Mouse (Mus musculus): ENCODE data around the gene AC161166.1. TPM values are rescaled to one million over a fixed set of nuclear protein-coding genes. Genes with fewer than 3 reads are reported as not detected.

AC161166.1 gene
- polyA plus RNA-seq, 1 experiment = not detected

DNA sequence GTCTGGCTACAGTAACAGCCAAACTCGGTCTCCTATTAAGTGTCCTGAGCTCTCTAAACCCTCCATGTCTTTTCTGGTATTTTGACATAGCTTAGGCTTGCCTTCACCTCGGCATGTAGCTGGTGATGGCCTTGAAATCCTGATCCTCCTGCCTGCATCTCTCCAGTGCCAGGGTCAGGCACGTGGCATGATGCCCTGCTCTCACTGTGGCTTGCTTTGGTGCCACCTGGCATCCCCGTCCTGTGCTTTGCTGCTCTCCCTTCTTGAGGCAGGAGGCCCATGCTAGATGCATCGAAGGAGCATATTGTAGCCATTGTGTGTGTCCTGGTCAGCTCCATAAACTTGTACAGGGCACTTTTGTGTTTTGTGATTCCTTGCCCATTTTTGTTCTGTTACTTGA is 25.3 kb upstream of the AC161166.1 start:
- TF ChIP-seq CTCF (IDR thresholded peaks at IDR 0.05; ENCODE audit: borderline replicate concordance, extremely low read depth, insufficient read depth, insufficient read length) (no peak), POLR2A (IDR thresholded peaks at IDR 0.05; ENCODE audit: borderline replicate concordance, extremely low read depth, insufficient read depth, insufficient read length, poor library complexity, severe bottlenecking) (no peak)
- DNase-seq (ENCODE audit: low read depth) = no peak

DNA sequence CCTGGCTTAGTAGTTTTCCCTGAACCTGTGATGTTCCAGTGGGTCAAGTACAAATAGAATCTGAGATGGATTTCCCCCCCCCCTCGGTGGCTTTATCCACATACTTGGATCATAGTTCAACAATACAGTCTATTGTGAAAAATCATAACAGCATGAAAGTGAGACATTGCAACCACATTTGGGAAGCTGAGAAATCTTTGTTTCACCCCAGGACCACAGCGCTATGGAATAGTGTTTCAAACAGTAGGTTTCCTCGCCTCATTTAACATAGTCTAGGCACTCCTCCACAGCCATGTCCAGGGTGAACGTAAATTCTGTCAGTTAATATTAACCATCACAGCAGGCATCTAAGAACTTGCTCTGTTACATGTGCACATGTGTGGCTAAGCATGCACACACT is 24.8 kb upstream of the AC161166.1 start:
- no peak for DNase-seq (ENCODE audit: low read depth)
- no peak for TF ChIP-seq CTCF (IDR thresholded peaks at IDR 0.05; ENCODE audit: borderline replicate concordance, extremely low read depth, insufficient read depth, insufficient read length)
- TF ChIP-seq POLR2A (IDR thresholded peaks at IDR 0.05; ENCODE audit: borderline replicate concordance, extremely low read depth, insufficient read depth, insufficient read length, poor library complexity, severe bottlenecking) = no peak

DNA sequence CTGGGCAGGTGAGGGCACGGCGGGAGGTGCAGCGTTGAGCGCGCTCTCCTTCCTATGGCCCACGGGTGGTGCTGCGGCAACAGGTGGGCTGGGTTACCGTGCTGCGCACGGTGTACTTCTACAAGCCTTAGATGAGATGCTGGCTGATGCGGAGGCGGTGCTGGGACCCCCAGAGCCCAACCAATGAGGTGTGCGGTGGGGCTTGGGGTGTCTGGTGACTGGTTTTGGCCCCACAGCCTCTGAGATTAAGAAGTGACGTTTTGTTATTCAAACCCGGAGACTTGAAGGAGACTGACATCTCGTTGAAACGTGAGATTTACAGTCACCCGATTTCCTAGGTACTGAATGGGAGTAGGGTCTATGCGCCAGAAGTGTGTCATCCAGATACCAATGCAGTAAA is 22.0 kb upstream of the AC161166.1 start:
- no peak for TF ChIP-seq CTCF (IDR thresholded peaks at IDR 0.05; ENCODE audit: borderline replicate concordance, extremely low read depth, insufficient read depth, insufficient read length)
- no peak for TF ChIP-seq POLR2A (IDR thresholded peaks at IDR 0.05; ENCODE audit: borderline replicate concordance, extremely low read depth, insufficient read depth, insufficient read length, poor library complexity, severe bottlenecking)
- no peak for DNase-seq (ENCODE audit: low read depth)

DNA sequence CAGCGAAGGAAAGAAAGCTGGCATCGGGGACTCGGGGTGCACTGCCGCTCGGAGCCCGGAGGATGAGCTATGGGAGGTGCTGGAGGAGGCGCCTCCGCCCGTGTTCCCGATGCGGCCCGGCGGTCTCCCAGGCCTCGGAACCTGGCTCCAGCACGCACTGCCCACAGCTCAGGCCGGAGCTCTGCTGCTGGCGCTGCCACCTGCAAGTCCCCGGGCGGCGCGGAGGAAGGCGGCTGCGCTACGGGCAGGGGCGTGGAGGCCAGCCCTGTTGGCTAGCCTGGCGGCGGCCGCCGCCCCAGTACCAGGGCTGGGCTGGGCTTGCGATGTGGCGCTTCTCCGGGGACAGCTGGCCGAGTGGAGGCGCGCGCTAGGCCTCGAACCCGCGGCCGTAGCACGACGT is 21.6 kb upstream of the AC161166.1 start:
- TF ChIP-seq CTCF (IDR thresholded peaks at IDR 0.05; ENCODE audit: borderline replicate concordance, extremely low read depth, insufficient read depth, insufficient read length) (no peak), POLR2A (IDR thresholded peaks at IDR 0.05; ENCODE audit: borderline replicate concordance, extremely low read depth, insufficient read depth, insufficient read length, poor library complexity, severe bottlenecking) (no peak)
- DNase-seq (ENCODE audit: low read depth) = no peak

DNA sequence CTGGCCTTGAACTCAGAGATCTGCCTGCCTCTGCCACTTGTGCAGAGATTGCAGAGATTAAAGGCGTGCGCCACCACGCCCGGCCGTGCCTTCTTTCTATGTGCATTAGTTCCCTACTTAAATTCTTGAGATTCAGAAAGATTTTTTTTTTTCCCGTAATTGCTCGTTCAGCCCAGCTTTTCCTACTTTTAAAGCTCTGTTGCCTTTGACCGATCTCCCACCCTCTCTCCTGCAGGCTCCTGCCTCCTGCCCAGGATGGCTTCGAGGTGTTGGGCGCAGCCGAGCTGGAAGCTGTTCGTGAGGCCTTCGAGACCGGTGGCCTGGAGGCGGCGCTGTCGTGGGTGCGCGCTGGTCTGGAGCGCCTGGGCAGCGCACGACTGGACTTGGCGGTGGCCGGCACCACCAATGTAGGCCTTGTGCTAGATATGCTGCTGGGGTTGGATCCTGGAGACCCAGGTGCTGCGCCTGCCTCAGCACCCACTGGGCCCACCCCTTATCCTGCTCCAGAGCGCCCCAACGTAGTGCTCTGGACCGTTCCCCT is 20.8 kb upstream of the AC161166.1 start:
- TF ChIP-seq CTCF (IDR thresholded peaks at IDR 0.05; ENCODE audit: borderline replicate concordance, extremely low read depth, insufficient read depth, insufficient read length) (no peak), POLR2A (IDR thresholded peaks at IDR 0.05; ENCODE audit: borderline replicate concordance, extremely low read depth, insufficient read depth, insufficient read length, poor library complexity, severe bottlenecking) (no peak)
- no peak for DNase-seq (ENCODE audit: low read depth)

DNA sequence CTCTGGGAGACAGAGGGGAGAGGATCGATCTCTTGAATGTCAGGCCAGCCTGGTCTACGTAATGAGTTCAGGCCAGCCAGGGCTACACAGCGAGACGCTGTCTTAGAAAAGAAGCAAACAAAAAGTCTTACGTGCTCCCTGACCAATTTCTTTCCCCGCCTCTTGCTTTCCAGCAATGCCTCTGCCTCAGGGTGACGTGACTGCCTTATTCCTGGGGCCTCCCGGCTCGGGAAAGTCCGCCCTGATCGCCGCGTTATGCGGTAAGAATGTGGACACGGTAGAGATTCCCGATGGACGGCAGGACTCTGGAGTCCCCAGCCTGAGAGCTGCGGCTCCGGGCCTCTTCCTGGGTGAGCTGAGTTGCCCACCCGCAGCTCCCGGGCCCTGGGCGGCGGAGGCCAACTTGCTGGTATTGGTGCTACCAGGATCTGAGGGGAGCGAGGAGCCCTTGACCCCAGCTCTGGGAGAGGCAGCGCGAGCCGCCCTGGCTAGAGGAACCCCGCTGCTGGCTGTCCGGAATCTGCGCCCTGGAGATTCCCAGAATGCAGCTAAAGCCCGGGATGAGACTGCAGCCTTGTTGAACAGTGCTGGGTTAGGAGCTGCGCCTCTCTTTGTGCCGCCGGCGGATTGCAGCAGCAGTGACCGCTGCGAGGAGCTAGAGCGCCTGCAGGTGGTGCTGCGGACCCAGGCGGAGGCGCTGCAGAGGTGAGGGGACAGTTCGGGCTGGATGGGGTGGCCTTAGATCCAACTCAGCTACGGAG is 19.1 kb upstream of the AC161166.1 start:
- peak; percentile 90 for DNase-seq (ENCODE audit: low read depth)
- TF ChIP-seq CTCF (IDR thresholded peaks at IDR 0.05; ENCODE audit: borderline replicate concordance, extremely low read depth, insufficient read depth, insufficient read length) (peak; percentile 82), POLR2A (IDR thresholded peaks at IDR 0.05; ENCODE audit: borderline replicate concordance, extremely low read depth, insufficient read depth, insufficient read length, poor library complexity, severe bottlenecking) (peak; percentile 28; the same call in 1 of the 2 replicates)

DNA sequence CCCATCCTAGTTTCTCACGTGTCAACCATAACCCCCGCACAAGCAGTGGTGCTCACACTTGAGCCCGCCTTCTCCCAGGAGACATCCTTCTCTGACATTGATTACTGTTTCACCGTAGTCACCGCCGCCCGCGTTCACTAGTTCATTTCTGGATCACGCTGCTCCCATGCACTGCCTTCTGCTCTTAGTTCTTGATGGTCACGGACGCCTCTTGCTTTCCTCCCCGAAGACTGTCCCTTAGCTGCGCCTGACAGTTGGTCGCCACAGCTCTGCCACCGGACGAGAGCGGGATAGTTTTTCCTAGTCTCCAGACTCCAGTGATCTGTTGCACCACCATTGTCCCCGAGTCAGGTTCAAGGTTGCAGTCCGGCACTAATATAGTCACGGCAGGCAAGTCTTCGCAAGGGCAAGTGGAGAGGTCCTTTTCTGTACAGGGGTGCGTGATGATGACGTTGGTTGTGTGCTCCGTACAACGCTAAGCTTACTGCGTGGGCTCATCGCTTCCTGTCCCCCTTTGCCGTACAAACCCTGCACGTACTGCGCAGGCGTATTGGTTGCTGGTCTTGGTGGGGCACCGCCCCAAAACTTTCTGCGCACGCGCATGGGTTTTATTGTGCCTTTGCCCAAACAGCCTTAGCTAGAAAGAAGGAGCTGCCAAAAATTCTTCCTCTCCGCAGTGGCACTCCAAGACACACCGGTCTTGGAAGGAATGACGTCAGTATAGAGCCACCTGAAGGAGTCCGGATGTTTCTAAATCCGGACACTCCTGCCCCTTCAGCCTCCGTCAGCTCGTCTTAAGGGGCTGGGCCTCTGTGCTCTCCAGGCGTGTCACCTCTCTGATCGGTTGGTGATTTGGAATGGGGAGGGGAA is 18.0 kb upstream of the AC161166.1 start, which contains the start of gene Irgq:
Gene Irgq, plus strand, starts transcription at position 628 of the 870 bp plus-strand sequence.
- peak; percentile 100 for DNase-seq (ENCODE audit: low read depth)
- TF ChIP-seq POLR2A (IDR thresholded peaks at IDR 0.05; ENCODE audit: borderline replicate concordance, extremely low read depth, insufficient read depth, insufficient read length, poor library complexity, severe bottlenecking) = no peak
- no peak for TF ChIP-seq CTCF (IDR thresholded peaks at IDR 0.05; ENCODE audit: borderline replicate concordance, extremely low read depth, insufficient read depth, insufficient read length)

DNA sequence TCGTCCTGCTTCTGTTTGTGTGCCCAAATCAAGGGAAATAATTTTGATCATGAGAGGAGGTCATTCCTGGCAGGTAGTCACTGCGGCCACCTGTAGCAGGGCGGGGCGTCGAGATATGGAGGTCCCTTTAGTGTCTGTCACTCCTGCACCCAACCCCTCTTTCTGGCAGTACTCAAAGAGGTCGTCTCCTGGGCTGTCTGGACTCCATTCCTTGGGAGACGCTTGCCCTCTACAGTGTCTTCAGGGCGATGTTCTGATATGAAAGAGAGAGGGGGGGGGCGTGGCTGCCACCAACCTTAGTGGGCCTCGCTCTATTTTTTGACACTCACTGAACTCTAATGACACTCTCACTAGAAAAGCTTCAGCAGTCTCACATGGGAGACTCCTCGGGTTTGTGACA is 17.3 kb upstream of the AC161166.1 start:
- DNase-seq (ENCODE audit: low read depth) = no peak

DNA sequence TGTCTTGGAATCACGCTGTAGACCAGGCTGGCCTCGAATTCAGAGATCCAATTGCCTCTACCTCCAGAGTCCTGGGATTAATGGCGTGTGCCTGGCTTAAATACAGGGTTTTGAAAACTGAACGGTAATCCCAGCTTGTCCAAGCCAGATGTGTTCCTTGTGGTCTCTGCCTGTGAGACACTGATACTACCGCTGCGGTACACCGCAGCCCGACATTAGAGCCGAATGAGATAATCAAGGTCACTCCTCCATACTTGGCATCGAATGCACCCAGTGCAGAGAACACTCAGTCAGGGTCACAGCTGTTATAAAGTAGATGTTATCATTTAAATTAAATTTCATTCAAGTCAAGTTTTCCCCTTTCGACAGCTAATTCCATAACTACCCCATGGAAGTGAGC is 16.6 kb upstream of the AC161166.1 start:
- no peak for DNase-seq (ENCODE audit: low read depth)
- no peak for TF ChIP-seq CTCF (IDR thresholded peaks at IDR 0.05; ENCODE audit: borderline replicate concordance, extremely low read depth, insufficient read depth, insufficient read length)
- no peak for TF ChIP-seq POLR2A (IDR thresholded peaks at IDR 0.05; ENCODE audit: borderline replicate concordance, extremely low read depth, insufficient read depth, insufficient read length, poor library complexity, severe bottlenecking)

More for the DNA sequence above, 17.3 kb upstream of the AC161166.1 start:
- no peak for TF ChIP-seq POLR2A (IDR thresholded peaks at IDR 0.05; ENCODE audit: borderline replicate concordance, extremely low read depth, insufficient read depth, insufficient read length, poor library complexity, severe bottlenecking)
- no peak for TF ChIP-seq CTCF (IDR thresholded peaks at IDR 0.05; ENCODE audit: borderline replicate concordance, extremely low read depth, insufficient read depth, insufficient read length)

DNA sequence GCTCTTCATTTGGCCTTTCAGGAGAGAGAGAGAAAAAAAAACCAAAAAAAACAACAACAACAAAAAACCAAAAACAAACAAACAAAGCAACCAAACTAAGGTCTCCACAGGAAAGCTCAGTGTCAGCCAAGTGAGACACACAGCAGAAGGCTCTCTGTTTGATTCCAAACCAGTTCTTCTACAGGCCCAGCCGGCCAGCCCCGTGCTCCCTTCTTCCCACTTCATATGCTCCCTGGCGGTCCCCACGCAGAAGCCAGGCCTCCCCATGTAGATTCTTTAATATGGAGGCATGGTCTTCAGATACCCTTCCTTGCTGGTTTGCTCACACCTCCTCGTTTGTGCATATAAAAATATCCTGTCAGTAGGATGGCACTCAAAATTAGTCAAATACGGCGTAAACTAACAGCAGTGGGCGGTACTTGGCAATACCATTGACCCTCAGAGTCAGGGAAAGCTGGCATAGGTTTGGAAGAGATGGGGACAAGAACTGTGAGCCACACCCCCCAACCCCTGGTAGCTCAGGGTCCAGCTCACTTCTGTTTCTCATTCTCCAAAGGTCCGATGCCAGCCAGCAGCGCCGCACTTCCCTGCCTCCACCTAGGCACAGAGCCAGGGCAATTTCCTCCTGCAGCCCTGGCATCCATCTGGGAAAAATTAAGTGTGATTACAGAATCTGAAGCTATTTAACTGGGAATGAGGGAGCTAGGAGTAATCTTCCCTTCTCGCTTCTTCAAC is 13.6 kb upstream of the AC161166.1 start:
- TF ChIP-seq CTCF (IDR thresholded peaks at IDR 0.05; ENCODE audit: borderline replicate concordance, extremely low read depth, insufficient read depth, insufficient read length) (no peak), POLR2A (IDR thresholded peaks at IDR 0.05; ENCODE audit: borderline replicate concordance, extremely low read depth, insufficient read depth, insufficient read length, poor library complexity, severe bottlenecking) (no peak)
- peak; percentile 28 for DNase-seq (ENCODE audit: low read depth)

Measured in brain, embryonic 14.5 days (tissue).